Mouse (Mus musculus): ENCODE results near the gene Gm10282.

DNA sequence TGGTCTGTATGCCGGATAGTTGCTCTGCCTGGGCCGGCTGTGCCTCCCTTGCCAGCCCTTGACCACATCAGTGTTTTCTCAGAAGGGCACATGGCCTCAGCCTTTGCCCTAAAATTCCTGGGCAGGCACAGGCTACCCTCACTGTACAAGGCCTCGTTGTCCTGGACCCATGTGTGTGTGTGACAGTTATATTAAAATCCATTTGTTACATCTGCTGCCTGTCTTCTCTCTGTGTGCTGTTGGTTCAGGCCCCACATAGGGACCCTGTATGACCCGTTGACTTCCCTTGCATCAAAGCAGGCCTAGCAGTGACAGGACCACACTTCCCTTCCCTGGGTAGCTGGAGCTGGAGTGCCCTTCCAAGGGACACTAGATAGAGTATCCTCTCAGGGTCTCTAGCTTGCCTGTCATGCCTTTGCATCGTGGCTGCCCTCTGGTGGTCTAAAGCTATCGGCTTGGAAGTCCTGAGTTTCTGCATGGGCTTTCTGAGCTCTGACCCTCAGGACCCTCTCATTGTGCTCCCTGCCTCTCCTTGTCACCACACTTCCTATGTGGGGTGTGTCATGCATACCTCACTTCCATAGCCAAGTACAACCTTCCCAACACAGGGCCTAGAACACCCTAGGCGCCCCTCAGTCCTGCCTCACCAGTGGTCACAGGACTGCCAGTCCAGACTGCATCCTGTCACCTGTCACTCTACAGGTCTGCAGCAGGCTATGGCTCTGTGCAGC is 47.7 kb downstream of the Gm10282 start:
- TF ChIP-seq CTCF (IDR thresholded peaks at IDR 0.05; ENCODE audit: low read depth, low read length) (peak; percentile 64), POLR2A (IDR thresholded peaks at IDR 0.05; ENCODE audit: extremely low read depth, insufficient read depth, low read length) (no peak)

All from liver, adult 2 months (tissue).